Mouse (Mus musculus) kidney, postnatal 0 days (tissue): ENCODE results near the gene Ptx4. TPM values are rescaled to one million over a fixed set of nuclear protein-coding genes. Genes with fewer than 3 reads are reported as not detected.
A peak's percentile ranks its signal among the peaks of the same experiment; 100 is the strongest.

Experiments
- ATAC-seq: fragments of 200-750 bp; cut with Nextera tagmentation; replicated peaks from 2 replicates; pipeline ENCODE4 v1.8.0; 2017; ENCODE audit warnings: low read depth, moderate number of reproducible peaks, moderate TSS enrichment, moderate library complexity; ENCODE audit not compliant: low FRiP score
- DNase-seq: peaks from one replicate; pipeline ENCODE4 v3.0.0-alpha.2; 2016; ENCODE audit warnings: low spot score
- H3K27ac ChIP-seq: fragments of 300-500 bp; sonication (generic); 2 replicates; pipeline ENCODE4 v1.5.1; 2014; ENCODE audit warnings: mild to moderate bottlenecking
- H3K27me3 ChIP-seq: fragments of 300-500 bp; sonication (generic); 2 replicates; pipeline ENCODE4 v1.6.1; 2014; ENCODE audit warnings: low read length, mixed read lengths; ENCODE audit not compliant: insufficient read depth
- H3K36me3 ChIP-seq: fragments of 300-500 bp; sonication (generic); 2 replicates; pipeline ENCODE4 v1.6.1; 2014; ENCODE audit warnings: low read length, mixed read lengths; ENCODE audit not compliant: insufficient read depth
- H3K4me1 ChIP-seq: fragments of 300-500 bp; sonication (generic); replicated peaks from 2 replicates; pipeline ENCODE4 v1.6.1; 2014; ENCODE audit warnings: antibody characterized with exemption, low read length, mixed read lengths; ENCODE audit not compliant: insufficient read depth
- H3K4me2 ChIP-seq: fragments of 300-500 bp; sonication (generic); 2 replicates; pipeline ENCODE4 v1.6.1; 2014; ENCODE audit warnings: mild to moderate bottlenecking, low read length, moderate library complexity, mixed read lengths
- H3K4me3 ChIP-seq: fragments of 300-500 bp; sonication (generic); replicated peaks from 2 replicates; pipeline ENCODE4 v1.5.1; 2014; ENCODE audit warnings: low read depth, low read length
- H3K9ac ChIP-seq: fragments of 300-500 bp; sonication (generic); 2 replicates; pipeline ENCODE4 v1.6.1; 2014; ENCODE audit warnings: low read depth, low read length
- H3K9me3 ChIP-seq: fragments of 300-500 bp; sonication (generic); replicated peaks from 2 replicates; pipeline ENCODE4 v1.6.1; 2016; ENCODE audit warnings: low read length, inconsistent platforms, mixed read lengths
- CTCF ChIP-seq: IDR thresholded peaks from 2 replicates; pipeline ENCODE4 v1.5.1; 2016; ENCODE audit warnings: antibody characterized with exemption, low read depth, mild to moderate bottlenecking, moderate library complexity
- WGBS: fragments of 180-500 bp; shearing (Covaris S2); extraction: QIAGEN DNeasy Blood & Tissue Kit; methylation state at CpG from one replicate; pipeline ENCODE4 v1.1.7; 2014; 5-methylcytosine and 5-hydroxymethylcytosine counted together
- polyA plus RNA-seq: library from polyadenylated mRNA; unstranded; fragments of >200 nt; fragmentation: Nextera tagmentation; extraction: Ambion mirVana; gene quantifications from 2 replicates; pipeline ENCODE4 v1.2.1, GENCODE M21; 2015

The Ptx4 gene
- polyA plus RNA-seq, 1 experiment from 2014 or later, result not detected

DNA sequence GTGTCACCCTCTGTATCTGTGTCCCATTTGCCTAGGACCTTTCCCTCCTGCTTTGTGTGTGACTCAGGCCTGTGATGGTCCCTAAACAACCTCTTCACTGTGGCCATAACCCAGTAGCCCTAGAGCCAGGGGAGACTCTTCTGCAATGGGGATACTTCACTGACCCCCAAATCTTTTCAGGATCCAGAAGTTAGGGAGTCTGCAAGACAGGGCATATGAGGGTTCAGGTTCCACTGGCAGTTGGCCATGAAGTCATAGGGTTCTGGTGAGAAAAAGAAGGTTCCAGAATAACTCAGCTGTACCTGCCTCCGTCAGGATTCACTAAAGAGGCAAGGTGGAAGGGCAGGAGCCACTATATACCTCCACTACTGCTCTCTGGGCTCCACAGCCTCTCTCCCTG, 41.6 kb downstream of the Ptx4 start, which contains the start of gene Ccdc154:
TSS of gene Ccdc154 (plus strand) at position 301 of the 400 bp plus-strand sequence.
- H3K9ac ChIP-seq, result no peak within 1 kb of the TSS
- H3K4me1 ChIP-seq, result no peaks in the 10 kb centered on the region
- H3K36me3 ChIP-seq, result peaks cover 16% of the 10 kb centered on the region; the same call in 1 of the 2 replicates
- no peak for ATAC-seq
- H3K4me3 ChIP-seq, result no peak within 1 kb of the TSS
- no peak for TF ChIP-seq CTCF
- no peak within 1 kb of the TSS for H3K4me2 ChIP-seq
- no peaks in the 10 kb centered on the region for H3K27me3 ChIP-seq
- H3K9me3 ChIP-seq, result no peaks in the 10 kb centered on the region
- no peak within 1 kb of the TSS for H3K27ac ChIP-seq
- no peak for DNase-seq
- 89% methylated on average over 1 of the region's 1 CpGs for WGBS

DNA sequence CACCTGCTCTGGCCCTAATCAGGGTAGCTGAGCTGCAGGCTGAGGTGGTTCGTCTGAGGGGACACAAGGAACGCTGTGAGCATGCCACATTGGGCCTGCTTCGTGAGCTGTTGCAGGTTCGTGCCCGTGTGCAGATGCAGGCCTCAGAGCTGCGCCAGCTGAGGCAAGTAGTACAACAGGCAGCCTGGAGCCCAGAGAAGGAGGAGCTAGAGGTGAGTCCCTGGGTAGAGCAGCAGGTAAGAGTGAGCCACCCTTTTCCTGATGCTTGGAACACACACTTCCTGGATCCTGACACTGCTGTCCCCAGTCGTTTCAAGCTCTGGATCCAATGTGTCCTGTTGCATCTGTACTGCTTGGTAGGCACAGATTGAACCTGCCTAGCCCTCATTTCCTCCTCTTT, 42.8 kb downstream of the Ptx4 start:
- no peak for TF ChIP-seq CTCF
- DNase-seq, result no peak
- no peak overlapping the region for H3K27ac ChIP-seq

DNA sequence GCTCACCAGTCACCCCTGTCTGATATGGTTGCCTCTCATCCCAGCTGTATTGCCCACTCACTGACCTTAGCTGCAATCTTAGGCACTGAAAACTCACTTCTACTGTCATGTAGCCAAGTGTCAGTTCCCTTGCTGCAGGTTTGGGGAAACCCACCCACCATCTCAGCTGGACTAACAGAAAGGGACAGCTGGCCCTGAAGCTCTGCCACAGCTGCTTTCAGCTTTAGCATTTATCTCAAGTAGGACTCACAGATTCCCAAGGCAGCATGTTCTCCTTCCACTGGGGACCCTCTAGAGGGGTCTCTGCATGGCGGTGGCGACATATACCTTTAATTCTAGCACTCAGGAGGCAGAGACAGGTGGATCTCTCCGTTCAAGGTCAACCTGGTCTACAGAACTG, 44.2 kb downstream of the Ptx4 start:
- H3K27me3 ChIP-seq, result no peaks in the 10 kb centered on the region
- TF ChIP-seq CTCF, result no peak
- DNase-seq, result no peak
- no peaks in the 10 kb centered on the region for H3K9me3 ChIP-seq
- no peak overlapping the region for H3K9ac ChIP-seq
- H3K27ac ChIP-seq, result no peak overlapping the region
- WGBS, result 92% methylated on average over 3 of the region's 3 CpGs
- H3K4me2 ChIP-seq, result no peak overlapping the region
- no peak overlapping the region for H3K4me3 ChIP-seq
- H3K36me3 ChIP-seq, result peaks cover 8% of the 10 kb centered on the region; the same call in 1 of the 2 replicates
- no peak for ATAC-seq
- no peaks in the 10 kb centered on the region for H3K4me1 ChIP-seq

More for the DNA sequence above, 42.8 kb downstream of the Ptx4 start:
- ATAC-seq, result no peak
- Histone ChIP-seq H3K4me3 (no peak overlapping the region), H3K9ac (no peak overlapping the region), H3K9me3 (no peaks in the 10 kb centered on the region), H3K36me3 (peaks cover 16% of the 10 kb centered on the region; the same call in 1 of the 2 replicates), H3K4me2 (no peak overlapping the region), H3K4me1 (no peaks in the 10 kb centered on the region), H3K27me3 (no peaks in the 10 kb centered on the region)
- 73% methylated on average over 7 of the region's 7 CpGs for WGBS

DNA sequence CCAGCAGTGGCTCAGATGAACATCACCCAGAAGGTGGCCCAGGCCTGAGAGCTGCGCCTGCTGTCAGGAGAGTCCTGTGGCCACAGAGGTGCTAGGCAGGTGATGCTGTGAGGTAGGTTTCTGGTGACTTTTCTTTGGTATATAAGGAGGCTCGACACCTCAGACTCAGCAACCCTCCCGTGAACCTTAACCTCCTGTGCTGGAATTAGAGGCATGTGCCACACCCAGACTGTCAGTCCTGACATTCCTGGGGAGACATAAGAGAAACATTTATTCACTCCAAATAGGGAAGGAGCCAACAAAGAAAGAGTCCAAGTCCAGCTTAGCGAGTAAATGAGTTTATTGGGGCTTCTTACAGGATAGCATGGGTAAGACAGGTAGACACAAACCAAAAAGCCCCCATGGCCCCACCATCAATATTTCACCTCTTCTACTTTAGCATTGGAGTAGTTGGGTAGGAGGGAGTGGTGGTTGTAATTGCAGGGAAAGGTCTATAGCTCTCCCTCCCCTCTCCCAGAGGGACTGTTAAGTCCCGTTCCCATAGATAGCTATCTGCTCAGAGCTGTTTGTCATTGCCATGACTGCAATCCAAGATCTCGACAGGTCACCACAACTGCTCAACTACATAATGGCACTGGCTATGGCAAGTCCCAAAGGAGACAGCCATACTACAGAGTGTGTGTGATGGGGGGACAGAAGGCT, 45.6 kb downstream of the Ptx4 start:
- no peaks in the 10 kb centered on the region for H3K4me1 ChIP-seq
- H3K27me3 ChIP-seq, result no peaks in the 10 kb centered on the region
- no peak overlapping the region for H3K9ac ChIP-seq
- H3K27ac ChIP-seq, result no peak overlapping the region
- 0 out of 2 replicates have a peak, but pooled peaks cover 5% of the 10 kb centered on the region for H3K36me3 ChIP-seq
- no peaks in the 10 kb centered on the region for H3K9me3 ChIP-seq
- TF ChIP-seq CTCF, result no peak
- DNase-seq (peak; percentile 10), ATAC-seq (no peak)
- H3K4me2 ChIP-seq, result no peak overlapping the region
- no peak overlapping the region for H3K4me3 ChIP-seq
- WGBS, result 38% methylated on average over 6 of the region's 6 CpGs

DNA sequence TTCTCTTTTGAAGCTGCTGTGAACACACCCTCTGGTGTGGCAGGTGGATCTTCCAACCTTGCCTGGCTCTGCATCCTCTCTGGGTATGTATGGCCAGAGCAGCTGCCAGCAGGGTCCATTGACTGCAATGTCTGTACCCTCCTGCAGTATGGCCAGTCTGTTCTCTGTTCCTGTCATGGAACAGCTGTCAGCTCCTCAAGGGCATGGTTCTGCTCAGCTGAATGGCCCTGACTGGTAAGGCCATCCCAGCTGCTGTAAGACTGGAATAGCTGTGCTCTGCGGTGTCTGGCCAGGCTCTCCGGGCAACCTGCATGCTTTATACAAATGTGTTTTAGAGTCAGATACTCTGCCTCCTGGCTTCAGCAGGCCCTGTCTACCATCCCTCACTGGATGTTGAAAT, 49.1 kb downstream of the Ptx4 start:
- 94% methylated on average over 2 of the region's 2 CpGs for WGBS
- no peaks in the 10 kb centered on the region for H3K27me3 ChIP-seq

DNA sequence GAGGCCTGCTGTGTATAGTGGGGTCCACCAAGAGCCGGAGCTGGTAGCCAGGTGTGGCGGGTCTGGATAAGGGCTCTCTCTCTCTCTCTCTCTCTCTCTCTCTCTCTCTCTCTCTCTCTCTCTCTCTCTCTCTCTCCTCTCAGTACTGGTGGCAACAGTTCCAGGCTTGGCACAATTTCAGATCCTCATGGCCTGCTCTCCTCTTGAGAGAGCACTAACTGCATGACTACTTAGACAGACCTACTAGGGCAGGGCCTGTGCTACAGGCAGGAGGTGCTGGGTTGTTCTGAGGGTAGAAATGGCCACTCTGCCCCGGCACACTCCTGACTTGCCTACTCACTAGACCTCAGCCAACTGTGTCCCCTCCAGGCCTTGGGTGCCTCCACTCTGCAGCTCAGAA, 52.0 kb downstream of the Ptx4 start:
- Histone ChIP-seq H3K4me3 (no peak overlapping the region), H3K9me3 (no peaks in the 10 kb centered on the region), H3K4me2 (no peak overlapping the region), H3K9ac (no peak overlapping the region), H3K27me3 (no peaks in the 10 kb centered on the region), H3K4me1 (no peaks in the 10 kb centered on the region), H3K27ac (no peak overlapping the region), H3K36me3 (no peaks in the 10 kb centered on the region)
- no peak for TF ChIP-seq CTCF
- WGBS, result 84% methylated on average over 3 of the region's 3 CpGs
- DNase-seq, result no peak
- ATAC-seq, result no peak

More for the DNA sequence above, 49.1 kb downstream of the Ptx4 start:
- ATAC-seq (no peak), DNase-seq (no peak)
- no peaks in the 10 kb centered on the region for H3K9me3 ChIP-seq
- H3K9ac ChIP-seq, result no peak overlapping the region
- H3K27ac ChIP-seq, result no peak overlapping the region
- no peak for TF ChIP-seq CTCF
- no peak overlapping the region for H3K4me2 ChIP-seq
- H3K4me3 ChIP-seq, result no peak overlapping the region
- no peaks in the 10 kb centered on the region for H3K4me1 ChIP-seq
- no peaks in the 10 kb centered on the region for H3K36me3 ChIP-seq

Other genes with a start within 250 kb of the Ptx4 start
- 55.9 and 57.5 TPM in 2 replicates for gene Nubp2, start 234.4 kb upstream of the Ptx4 start, polyA plus RNA-seq
- 53.4 and 55.9 TPM in 2 replicates for gene Spsb3, start 234.1 kb upstream of the Ptx4 start, polyA plus RNA-seq
- 29.5 and 29.6 TPM in 2 replicates for gene Eme2, start 225.7 kb upstream of the Ptx4 start, polyA plus RNA-seq
- gene Mrps34, start 225.6 kb upstream of the Ptx4 start, polyA plus RNA-seq, result 141 TPM in 2 replicates
- gene Nme3, start 224.3 kb upstream of the Ptx4 start, polyA plus RNA-seq, result 87.1 and 93.1 TPM in 2 replicates
- gene Mapk8ip3, start 183.8 kb upstream of the Ptx4 start, polyA plus RNA-seq, result 12.7 and 13.7 TPM in 2 replicates
- 95.0 and 108 TPM in 2 replicates for gene Jpt2, start 160.1 kb upstream of the Ptx4 start, polyA plus RNA-seq
- gene Cramp1l, start 105.0 kb upstream of the Ptx4 start, polyA plus RNA-seq, result 3.4 and 4.5 TPM in 2 replicates
- 10.1 and 10.9 TPM in 2 replicates for gene Ift140, start 104.7 kb upstream of the Ptx4 start, polyA plus RNA-seq
- gene Tmem204, start 37.2 kb upstream of the Ptx4 start, polyA plus RNA-seq, result 54.5 and 59.9 TPM in 2 replicates
- 24.2 and 24.7 TPM in 2 replicates for gene Telo2, start 4.8 kb upstream of the Ptx4 start, polyA plus RNA-seq
- 14.7 and 17.2 TPM in 2 replicates for gene Clcn7, start 12.6 kb downstream of the Ptx4 start, polyA plus RNA-seq
- not detected in 2 replicates for gene Ccdc154, start 41.7 kb downstream of the Ptx4 start, polyA plus RNA-seq
- gene Gm38655, start 54.7 kb downstream of the Ptx4 start, polyA plus RNA-seq, result not detected in 2 replicates
- 31.6 and 32.1 TPM in 2 replicates for gene BC003965, start 63.8 kb downstream of the Ptx4 start, polyA plus RNA-seq
- gene Unkl, start 67.6 kb downstream of the Ptx4 start, polyA plus RNA-seq, result 7.0 and 7.5 TPM in 2 replicates
- 68.8 and 71.2 TPM in 2 replicates for gene Gnptg, start 119.4 kb downstream of the Ptx4 start, polyA plus RNA-seq
- gene Tsr3, start 119.4 kb downstream of the Ptx4 start, polyA plus RNA-seq, result 50.1 and 52.3 TPM in 2 replicates
- gene Baiap3, start 135.6 kb downstream of the Ptx4 start, polyA plus RNA-seq, result 1.0 and 1.5 TPM in 2 replicates
- 501 and 544 TPM in 2 replicates for gene Ube2i, start 153.9 kb downstream of the Ptx4 start, polyA plus RNA-seq
- 0.09 and 0.18 TPM in 2 replicates for gene Prss34, start 177.6 kb downstream of the Ptx4 start, polyA plus RNA-seq
- not detected in 2 replicates for gene Prss28, start 187.9 kb downstream of the Ptx4 start, polyA plus RNA-seq
- gene Prss29, start 197.9 kb downstream of the Ptx4 start, polyA plus RNA-seq, result not detected in 2 replicates
- gene Tpsab1, start 224.8 kb downstream of the Ptx4 start, polyA plus RNA-seq, result 0.19 and 0.55 TPM in 2 replicates
- gene Tpsb2, start 245.5 kb downstream of the Ptx4 start, polyA plus RNA-seq, result 1.5 and 4.2 TPM in 2 replicates
- 0.18 and 0.41 TPM in 2 replicates for gene Tpsg1, start 248.5 kb downstream of the Ptx4 start, polyA plus RNA-seq